Mouse (Mus musculus): ENCODE data around the gene Tex35.
A peak's percentile ranks its signal among the peaks of the same experiment; 100 is the strongest.

The Tex35 gene

DNA sequence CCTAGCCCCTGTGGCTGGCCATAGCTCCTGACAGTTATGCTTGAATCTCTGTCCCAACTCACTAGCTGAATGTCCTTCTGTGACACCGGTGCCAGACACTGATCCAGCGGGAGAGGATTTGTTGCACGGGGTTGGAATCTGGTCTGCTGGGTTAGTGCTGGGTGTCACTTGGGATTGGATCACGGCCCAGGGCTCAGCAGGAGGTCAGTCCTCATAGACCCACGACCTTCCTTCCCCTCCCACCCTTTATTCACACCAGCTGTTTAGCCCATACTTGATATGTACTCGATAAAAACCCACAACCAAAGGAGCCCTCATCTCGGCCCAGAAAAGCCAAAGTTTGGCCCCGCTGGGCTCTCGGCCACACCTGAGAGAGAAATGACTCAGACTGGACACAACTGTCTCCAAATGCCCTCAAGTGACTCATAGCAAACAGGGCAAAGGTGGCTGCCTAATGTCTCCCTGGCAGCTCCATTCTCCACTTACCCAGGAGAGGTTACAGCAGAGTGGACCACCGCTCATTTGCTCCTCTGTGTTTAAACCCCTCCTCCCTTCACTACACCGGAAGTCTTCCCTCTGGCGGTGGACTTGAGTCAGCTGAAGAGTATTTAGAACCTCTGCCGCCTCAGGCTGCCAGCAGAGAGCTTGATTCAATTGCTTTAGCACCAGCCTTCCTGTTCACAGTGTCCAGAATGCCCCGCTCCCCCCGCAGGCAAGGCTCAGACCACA lies 27.2 kb downstream of the Tex35 start:
- peak; percentile 53 for DNase-seq (ENCODE audit: low read depth)

DNA sequence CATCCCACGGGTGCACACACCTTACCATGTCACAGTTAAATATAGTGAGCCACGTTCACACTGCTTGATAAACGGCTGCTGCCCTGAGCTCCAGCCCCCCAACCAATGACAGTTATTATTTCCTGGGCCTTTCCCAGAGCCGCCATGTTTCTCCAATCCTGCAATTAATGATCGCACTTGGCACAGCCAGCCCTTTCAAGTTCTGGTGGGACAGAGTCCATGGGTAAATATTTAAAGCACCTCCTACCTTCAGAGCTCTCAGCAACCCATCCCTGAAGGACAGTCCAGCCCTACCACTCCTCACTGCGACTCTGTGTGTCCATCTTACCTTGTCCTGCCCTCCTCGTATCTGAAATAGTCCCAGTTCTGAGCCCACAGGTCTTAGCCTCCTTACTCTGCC lies 28.4 kb downstream of the Tex35 start:
- DNase-seq (ENCODE audit: low read depth) = no peak

DNA sequence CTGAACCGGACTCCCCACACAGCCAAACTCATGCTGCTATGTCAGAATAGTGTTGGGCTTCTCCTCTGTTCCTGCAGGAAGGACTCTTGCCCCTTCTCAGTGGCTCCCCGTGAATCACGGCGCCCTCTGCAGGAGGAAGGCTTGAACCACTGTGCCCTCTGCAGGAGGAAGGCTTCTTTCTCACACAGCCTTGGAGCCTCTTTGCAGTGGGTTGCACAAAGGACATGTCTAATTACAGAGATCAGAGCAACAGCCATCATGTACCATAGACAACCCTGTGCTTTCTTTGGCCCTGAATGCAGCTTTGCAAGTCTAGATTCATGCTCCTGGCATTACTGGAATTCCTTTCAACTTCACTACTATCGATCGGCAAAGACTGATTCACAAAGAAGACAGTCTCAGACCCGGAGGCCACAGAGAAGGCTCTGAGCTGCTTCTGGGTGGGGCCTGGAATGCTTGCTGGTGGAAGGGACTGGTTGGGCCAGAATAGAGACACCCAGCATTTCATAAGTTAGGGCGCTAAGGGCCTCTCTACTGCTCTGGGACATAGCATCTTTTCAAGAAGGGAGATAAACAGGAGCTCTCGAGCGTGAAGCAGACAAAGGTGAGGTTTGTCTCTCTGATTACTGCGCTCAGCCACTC lies 29.0 kb downstream of the Tex35 start:
- peak; percentile 57 for DNase-seq (ENCODE audit: low read depth)

DNA sequence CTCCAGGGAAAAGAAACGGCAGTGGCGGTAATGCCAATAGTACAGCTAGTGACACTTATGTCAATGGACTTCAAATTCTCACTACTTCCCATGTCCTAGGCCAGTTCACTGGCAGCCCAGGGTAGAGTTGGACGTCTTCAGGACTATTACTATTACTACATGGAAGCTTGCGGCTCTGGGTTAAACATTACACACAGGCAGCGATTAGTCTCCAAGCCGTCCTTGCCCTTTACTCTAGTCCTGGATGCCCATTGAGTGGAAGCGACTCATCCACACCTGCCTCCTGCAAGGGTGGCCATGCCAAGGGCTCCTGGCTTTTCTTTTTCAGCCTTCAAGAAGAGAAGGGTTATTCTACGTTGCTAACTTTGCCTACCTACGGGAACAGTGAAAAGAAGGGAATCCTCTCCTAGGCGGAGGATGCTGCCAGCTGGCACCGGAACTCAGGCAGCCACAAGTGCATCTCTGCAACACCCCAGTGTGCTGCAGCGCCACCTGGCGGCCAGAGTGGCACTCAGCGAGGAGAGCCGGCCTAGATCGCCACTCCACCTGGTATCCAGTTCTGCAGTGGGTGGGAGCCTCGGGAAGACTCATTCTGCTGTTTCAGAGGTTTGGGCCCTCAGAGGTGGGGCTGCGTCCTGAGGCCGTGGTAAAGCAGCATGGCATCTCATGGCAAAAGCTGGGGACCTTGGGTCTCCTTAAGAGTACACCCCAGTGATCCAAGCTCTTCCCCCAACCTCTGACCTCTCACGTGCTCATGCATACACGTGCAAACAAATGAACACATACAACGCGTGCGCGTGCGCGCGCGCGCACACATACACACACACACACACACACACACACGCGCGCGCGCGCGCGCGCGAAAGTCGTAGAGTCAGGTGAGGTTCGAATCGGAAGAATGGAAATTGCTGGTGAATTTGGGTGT lies 31.4 kb downstream of the Tex35 start:
- DNase-seq (ENCODE audit: low read depth) = peak; percentile 90

DNA sequence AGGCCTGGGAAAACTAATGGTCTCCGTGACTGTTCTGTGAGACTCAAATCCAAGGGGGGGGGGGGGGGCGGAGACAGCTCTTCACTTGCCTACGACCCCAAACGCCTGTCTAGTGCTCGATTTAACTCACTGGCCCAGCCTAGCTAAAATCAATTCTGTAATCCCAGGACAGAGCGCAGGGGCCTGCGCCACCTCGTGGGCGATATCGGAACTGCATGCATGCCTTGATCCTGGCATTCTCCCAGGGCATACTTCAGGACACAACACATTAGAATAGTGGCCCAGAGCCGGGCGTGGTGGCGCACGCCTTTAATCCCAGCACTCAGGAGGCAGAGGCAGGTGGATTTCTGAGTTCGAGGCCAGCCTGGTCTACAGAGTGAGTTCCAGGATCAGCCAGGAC lies 32.2 kb downstream of the Tex35 start:
- peak; percentile 86 for DNase-seq (ENCODE audit: low read depth)

DNA sequence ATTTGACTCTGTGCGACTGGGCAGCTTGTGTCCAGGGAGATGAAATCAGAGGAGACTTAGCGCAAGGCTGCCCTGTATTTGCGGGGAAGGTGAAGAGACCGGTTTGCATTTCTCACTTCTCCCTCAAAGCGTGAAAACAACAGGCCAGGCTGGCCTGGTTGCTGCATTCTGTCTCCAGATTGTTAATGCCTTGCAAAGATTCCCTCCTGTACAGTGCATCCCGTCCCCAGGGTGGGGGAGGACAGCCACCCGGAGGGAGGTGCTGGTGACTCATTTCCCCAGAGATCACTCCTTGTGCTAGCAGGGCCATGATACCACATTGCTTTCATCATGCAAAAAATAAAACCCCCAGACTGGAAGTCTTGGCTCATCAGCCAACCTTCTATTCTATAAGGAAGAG lies 33.5 kb downstream of the Tex35 start:
- no peak for DNase-seq (ENCODE audit: low read depth)

DNA sequence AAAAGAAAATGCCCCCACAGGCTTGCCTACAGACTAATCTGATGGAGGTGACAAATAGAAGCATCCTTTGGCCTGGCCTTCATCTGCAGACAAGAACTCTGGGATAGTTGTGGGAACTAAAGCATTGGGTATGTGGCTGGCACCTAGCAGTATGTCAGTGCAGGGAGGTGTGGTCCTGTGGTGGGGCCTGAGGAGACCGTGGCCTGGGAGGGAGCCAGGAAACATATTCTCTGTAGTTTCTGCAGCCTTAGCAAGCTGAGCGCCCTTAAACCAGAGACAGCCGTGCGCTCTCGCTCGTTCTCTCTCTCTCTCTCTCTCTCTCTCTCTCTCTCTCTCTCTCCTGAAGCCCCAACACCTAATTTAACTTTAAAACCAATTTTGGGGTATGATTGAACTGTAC lies 34.1 kb downstream of the Tex35 start:
- DNase-seq (ENCODE audit: low read depth) = no peak

DNA sequence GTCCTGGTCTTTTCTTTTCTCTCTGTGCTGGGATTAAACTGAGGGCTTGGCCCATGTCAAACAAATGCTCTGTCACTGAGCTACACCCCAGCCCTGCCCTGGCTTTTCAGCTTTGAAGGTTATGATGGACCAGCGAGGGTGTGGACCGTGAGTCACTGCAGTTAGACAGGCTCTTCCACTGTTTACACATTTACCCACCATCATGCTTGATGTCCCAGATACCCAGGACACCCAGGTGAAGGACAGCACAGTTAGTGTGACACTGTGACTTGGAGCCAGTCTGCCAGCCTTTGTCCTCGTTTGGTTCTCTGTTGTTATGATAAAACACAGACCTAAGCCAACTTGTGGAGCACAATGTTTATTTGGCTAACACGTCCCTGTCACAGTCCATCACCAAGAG lies 34.9 kb downstream of the Tex35 start:
- DNase-seq (ENCODE audit: low read depth) = no peak

DNA sequence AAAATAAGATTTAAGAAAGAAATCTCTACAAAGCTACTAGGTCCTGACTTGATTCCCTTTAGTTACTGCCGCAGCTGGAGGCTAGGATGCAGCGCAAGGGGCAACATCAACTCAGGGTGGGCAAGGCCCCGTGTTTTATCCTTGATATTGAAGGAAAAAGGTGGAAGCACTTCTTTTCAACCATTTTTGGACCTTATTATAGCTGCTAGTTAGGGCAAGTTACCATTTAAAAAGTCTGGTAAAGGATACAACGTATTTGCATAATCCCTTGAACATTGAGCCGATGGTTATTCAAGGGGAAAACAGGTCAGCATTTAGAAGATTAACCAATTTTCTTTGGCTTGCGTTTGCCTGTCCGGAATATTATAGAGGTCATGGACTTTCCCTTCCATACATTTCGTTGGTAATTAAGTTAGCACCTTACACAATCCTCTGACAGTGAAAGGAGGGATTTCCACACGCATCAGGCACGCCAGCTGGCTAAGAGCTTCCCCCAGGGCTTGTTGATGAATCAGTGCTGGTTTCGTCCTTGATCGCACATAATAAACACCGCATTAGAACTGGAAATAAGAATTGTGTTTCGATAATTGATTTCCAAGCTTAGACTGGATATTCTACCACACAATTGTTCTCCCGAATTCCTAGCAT lies 39.2 kb downstream of the Tex35 start:
- no peak for DNase-seq (ENCODE audit: low read depth)

DNA sequence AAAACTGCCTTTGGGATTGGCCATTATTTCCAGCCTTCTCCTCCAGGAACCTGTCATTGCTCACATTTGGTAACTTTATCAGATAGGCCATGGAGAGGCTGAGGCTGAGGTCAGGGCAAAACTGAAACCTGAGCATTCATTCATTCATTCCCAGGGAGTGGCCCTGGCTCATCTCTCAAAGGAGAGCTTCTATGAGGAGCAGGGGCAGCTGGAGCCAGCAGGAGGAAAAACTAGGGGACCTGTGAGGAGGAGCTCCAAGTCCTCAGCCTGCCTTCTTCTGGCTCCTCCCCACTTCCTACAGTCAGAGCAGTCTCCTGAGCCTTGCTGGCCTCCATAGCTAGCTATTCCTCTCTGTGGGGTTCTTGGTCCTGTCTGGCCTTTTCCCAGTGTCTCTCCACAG lies 40.2 kb downstream of the Tex35 start:
- no peak for DNase-seq (ENCODE audit: low read depth)

DNA sequence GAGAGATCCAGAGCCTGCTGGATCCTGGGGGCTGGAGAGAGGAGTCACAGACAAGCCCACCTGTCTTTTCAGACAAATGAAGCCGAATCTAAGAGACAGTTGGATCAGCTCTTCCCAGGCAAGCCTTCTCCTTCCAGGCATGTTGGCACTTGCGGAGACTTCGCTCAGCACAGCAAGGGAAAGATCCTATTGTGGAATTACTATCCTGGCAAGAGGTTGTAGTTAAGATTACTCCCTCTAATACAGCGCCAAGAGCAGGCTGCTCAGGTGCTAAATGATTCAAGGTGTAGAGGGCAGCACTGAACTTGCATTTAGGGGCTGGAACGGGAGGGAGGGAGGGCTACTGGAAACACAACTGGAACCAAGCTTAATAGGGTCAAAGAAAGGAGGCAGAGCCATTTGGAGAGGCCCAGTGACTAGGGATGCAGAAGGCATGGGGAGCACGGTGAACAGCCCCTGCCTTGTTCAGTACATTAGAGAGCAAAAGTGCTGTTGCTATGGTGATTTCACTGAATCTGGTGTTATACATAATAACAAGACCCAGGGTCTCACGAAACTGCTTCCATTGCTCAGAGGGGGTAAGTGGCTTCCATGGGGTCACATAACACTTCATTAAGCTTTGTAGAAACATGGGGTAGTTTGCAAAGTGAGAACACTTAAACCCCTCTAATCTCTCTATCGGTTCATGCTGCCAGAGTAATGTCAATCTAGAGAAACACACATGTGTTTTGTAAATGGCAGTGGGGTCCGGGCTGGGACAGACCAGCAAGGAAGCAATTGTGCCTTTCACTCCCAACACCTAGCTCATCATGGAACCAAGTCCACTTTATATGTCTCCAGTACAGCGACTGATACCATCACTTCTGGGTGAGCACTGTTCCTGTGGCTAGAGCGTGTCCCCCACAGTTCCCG lies 42.4 kb downstream of the Tex35 start:
- no peak for DNase-seq (ENCODE audit: low read depth)

DNA sequence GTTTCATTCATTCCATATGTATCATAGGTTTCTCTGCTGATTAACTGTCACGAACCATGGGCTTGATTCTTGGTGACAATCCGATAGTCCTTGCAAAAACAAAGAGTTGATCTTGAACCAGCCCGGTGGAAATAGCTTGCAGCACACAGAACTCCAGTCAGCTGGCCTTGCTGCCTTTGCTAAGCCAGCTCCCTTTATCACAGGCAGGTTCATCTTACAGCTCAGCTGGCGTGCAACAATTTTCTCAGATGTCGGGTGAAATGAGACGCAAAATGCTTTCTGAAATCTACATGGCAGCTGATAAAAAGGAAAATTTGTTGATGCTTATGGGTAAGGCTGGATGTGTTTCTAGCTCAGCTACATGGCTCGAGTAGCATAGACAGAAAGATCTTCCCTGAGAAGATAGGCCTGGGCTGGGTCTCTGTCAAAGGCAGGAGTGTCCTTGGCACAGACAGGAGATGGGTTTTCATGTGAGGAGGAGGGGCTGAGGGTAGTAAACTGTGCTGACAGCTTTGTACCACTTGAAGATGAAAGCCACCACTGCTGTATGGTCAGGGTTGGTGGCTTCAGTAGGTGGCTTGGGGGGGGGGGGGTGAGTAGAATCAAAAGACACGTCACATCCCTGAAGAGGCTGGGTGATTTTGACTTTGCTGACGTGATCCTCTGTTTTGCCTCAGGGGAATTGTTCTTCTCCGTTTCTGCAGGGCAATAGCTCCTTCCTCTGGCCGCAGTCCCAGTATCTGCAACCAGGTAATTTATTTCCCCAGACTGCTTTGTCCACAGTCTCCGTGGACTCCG lies 45.0 kb downstream of the Tex35 start:
- no peak for DNase-seq (ENCODE audit: low read depth)

DNA sequence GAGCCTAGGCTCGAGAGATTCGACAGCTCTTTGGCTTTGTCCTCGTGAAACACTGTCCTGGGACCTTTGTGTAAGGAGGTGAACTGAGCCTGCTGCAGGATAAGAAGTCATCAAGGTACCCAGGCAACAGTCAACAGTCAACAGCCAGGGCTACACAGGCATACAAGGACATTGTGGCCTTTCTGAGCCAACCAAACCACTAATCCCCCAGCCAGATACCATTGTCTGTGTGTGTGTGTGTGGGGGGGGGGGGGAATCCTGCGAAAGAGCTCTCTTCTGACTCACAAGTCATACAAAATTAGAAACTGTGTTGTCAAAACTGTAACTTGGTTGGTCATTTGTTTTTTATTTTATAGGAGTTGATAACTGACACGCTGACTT lies 46.0 kb downstream of the Tex35 start:
- DNase-seq (ENCODE audit: low read depth) = no peak

DNA sequence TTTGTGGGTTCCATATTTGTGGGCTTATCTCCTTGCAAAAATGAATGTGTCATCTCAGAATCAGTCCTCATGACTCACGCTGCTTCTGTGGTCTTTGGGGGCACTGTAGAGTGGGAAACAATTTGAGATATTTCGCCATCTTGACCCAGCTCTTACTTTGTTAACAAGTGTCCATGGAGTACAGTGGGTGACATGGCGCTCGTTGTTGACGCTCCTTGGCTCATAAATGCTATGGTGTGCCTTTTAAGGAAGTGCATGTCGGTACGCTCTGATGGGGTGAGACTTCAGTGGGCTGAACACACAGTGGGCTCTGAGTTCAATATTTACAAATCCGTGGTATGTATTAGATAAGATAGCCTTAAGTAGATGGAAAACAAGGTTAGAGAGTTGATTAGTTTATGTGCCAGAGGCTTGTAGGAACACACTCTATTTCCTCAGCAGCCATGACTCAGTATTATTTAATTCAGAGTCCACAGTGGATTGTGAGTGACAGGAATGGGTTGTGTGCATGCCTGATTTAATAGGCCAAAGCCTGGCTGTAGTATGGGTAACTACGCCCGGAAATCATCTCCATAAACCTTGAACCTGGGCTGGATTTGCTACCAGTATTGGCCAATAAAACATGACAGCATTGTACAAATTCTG lies 46.6 kb downstream of the Tex35 start:
- DNase-seq (ENCODE audit: low read depth) = no peak

DNA sequence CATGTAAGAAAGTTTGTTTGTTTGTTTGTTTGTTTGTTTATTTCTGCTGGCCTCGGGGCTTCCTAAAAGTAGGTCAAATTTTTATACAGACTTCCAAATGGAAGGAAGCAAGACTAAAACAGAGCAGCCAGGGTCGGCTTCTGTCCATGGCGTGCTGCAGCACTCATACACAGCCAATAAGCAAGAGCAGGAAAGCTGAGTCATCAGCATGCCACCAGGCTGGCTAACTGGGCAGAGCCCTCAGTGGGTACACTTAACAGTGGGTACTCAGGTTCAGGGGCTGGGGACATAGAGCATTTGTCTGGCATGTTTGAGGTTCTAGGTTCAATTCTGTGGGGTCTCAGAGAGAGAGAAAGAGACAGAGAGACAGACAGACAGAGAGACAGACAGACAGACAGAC lies 47.3 kb downstream of the Tex35 start:
- no peak for DNase-seq (ENCODE audit: low read depth)

DNA sequence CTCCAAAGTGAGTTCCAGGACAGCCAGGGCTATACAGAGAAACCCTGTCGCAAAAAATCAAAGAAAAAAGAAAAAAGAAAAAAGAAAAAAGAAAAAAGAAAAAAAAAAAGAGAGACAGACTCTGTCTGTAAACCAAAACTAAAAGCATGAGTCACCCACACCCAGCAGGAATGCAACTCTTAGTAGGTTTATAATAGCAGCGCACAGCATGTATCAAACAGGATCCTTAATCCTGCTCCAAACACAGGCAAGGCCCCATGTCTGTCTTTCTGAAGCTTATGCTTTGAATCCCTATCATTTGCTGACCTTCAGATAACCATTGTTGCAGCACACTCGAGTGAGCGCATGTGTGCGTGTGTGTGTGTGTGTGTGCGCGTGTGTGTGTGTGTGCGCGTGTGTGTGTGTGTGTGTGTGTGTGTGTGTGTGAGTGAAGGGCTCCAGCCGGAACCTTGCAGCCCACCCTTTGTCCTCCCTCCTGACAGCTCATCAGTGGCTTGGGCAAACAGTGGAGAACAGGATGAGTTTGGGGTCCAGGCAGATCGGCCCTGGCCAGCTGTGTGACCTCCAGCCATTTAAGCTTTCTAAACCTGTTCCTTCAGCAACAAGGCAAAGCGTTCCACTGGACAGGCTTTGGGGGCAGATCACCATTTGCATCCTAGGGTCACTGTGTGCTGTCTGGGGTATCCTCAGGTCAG lies 47.9 kb downstream of the Tex35 start:
- DNase-seq (ENCODE audit: low read depth) = no peak

DNA sequence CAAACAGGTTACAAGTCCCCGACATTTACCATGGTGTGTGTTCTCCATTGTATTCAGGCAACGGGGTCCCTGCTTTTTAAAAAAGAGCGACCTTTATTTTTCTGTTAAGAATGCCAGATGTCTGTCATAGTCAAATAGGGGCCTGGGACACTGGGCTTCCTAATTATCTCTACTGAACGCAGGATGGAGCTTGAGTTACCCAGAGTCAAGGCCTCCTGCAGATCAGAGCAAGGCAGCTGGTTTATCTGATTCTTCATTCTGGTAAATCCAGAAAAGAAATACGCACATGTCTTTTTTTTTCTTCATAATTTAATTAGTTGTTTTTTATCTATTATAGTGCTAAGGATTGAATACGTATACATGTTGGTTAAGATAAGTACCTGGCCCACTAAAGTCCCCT lies 52.6 kb downstream of the Tex35 start:
- DNase-seq (ENCODE audit: low read depth) = no peak

DNA sequence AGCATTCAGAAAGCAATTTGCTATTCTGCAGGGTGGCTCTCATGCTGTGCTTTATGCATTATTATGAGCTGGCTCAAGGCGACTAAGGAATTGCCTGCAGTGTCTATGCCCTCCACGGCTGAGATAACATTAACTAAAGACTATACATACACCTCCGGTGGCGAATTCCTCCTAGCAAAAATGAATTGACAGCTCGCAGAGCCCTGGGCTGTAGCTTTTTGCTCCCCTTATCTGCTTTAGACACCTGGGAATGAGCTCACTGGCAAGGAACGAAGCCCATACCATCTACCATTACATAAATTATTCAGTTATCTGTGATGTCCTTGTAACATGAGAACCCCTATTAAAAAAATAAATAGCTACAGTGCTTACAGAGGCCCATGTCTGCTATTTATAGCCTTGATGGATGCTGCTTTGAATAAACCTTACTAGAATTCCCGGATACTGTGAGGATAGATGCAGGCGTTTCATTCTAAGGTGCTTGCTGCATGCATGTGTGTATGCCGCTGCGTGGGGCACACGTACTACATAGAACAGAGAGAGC lies 53.1 kb downstream of the Tex35 start:
- no peak for DNase-seq (ENCODE audit: low read depth)

DNA sequence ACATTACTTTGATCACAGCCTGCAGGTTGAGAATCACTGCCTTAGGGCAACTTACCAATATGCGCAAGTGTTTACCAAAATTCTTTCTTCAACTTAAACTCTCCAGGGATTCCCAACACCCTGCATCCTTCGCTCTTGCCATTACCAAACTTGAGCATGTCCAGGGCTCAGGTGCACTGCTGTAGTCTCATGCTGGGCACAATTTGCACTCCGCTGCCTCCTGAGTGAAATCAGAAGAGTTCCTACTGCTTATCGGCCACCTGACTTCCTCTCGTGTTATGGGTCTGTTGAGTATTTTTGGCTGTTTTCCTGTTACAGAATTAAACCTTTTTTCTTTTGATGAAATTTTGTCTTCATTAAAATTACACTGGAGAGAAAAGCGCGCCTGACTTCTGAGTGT lies 53.8 kb downstream of the Tex35 start:
- no peak for DNase-seq (ENCODE audit: low read depth)
